Mouse (Mus musculus) 416B (cell line): Measurements from ENCODE around the gene Mrps2.
"Not testable (repeated sequence)": the region's sequence is repeated elsewhere in the genome, so short reads cannot be mapped to it uniquely, and the experiment has no call there.

Experiments used
- DNase-seq: peaks from one replicate; pipeline ENCODE4 v3.0.0; 2011; ENCODE audit warnings: low read depth

Gene Mrps2

GRCm38 (mm10) chr2:28477993-28478392, 10.1 kb downstream of the Mrps2 start:
- not testable (repeated sequence) for DNase-seq

- DNase-seq = no peak
Observed at GRCm38 (mm10) chr2:28479208-28480204, 11.6 kb downstream of the Mrps2 start.

DNA sequence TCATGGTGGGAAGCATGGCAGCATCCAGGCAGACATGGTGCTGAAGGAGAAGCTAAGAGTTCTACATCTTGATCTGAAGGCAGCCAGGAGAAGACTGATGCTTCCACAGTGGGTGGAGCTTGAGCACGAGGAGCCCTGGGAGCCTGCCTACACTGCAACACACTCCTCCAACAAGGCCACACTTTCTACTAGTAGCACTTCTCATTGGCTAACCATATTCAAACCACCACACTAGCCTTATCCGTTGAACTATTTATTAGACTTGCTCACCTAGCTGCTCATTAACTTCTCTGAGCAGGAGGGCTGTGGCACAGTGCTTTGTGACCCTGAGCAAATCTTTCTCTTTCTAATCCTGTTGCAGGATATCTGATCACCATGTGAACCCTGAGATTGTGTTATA, 16.0 kb downstream of the Mrps2 start:
- DNase-seq = no peak

DNA sequence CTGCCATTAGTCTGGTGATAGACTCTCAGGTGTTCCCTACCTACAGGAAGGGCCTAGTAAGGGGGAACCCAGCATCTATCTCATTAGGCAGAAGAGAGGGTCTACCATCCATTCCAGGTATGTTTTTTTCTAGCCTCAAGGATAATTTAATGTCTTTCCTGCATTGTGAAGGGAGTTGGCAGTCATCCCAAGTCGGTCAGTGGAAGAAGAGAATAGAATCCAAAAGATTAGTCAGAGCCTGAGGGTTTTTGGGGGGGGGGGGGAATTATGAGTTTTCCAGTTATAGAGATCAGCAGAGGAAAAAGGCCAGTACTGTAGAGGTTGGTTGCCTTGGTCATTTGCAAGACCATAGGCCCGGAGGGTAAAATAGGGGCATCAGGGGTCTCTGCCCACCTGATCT, 26.7 kb downstream of the Mrps2 start:
- DNase-seq = no peak

- peak; percentile 82 for DNase-seq
Observed at GRCm38 (mm10) chr2:28495207-28495756, 27.4 kb downstream of the Mrps2 start.

DNA sequence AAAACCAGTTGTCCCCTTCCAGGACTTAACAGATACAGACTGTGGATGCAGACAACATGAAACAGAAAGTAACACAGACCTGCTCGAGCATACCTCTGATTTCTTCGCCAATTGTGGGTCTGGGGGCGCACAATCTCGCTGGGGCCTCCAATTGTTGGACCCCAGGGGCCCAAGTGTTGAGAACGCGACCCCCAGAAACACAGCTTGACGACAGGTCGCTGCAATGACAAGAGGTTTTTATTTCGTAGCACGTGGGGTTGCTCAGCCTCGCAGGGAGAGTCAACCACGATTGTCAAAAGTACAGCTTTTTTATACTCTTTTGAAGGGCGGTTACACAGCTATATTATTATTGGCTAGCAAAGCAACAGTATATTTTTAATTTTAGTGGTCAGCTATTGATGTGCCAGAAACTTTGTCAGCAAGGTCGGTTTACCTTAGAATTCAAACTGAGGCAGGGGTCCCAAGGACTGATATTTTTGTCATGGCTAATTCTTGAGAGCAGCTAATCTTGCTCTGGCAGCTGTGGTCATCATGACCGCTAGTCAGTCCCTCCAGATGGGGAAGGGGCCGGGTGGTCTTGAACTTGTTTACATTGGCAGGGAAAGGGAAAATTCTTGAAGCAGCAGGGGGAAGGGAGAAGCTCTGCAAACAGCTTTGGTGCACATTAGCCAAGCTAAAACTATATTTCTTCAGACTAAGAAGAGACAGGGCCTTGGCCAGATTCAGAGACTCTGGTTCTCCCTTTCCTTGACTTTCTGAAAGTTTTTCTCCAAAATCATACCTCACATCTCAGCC, 28.1 kb downstream of the Mrps2 start:
- DNase-seq = no peak

DNA sequence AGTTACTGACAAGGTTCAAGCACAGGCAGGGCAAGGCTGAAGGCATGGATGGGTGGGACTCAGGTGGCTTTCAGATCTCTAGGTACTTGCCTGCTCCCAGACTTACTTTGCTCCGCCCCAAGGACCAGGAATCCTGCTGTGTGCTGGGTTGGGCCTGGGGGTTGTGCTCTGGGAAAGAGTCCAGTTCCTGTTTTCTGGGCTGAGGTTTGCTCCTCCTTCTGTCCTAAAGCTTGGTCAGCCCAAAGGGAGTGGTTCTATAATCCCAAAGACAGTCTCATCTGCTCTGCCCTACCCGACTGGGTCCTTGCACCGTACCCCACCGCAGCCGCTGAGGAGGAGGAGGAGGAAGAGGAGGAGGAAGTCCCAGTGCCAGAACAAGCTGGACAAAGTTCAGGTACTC, 28.8 kb downstream of the Mrps2 start, which contains the start of gene Gbgt1:
Gene Gbgt1 (plus strand): TSS at position 221 of the 400 bp plus-strand sequence.
- no peak for DNase-seq

DNA sequence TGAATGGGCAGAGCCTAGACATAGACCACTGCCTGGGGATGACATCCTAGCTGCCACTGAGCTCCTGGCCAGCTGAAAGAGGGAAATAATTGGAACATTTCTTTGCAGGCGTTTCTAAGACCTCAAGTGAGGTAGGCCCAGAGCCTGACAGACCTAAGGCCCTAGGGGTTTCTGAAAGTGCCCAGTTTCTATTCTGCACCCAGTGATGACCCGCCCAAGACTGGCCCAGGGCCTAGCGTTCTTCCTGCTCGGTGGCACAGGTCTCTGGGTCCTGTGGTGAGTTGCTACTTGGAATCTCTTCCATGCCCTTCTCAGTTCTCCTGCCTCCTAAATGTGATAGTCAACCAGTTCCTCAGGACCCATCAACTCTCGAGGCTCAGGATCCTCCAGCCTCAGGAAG, 29.7 kb downstream of the Mrps2 start:
- no peak for DNase-seq

DNA sequence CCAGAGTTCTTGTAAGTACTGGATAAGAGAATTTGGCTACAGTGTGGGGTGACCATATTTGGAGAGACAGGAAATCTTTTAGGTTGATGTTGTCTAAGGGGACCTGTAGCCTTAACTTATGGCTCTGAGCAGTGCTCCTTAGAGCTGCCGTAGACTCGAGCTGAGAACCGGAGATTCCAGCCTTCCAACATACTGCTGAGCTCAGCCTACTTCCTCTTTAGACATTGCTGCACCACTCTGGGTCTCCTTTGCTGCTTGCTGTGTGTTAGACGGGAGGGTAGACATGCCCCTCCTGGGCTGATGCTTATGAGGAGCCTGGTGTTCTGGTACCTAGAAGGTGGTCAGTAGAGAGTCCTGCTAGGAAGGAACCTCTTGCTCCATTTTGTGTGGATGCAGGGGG, 30.6 kb downstream of the Mrps2 start:
- DNase-seq = no peak

- DNase-seq = no peak
Observed at GRCm38 (mm10) chr2:28502987-28503386, 35.1 kb downstream of the Mrps2 start.

GRCm38 (mm10) chr2:28504676-28505075, 36.8 kb downstream of the Mrps2 start:
- DNase-seq = no peak

DNA sequence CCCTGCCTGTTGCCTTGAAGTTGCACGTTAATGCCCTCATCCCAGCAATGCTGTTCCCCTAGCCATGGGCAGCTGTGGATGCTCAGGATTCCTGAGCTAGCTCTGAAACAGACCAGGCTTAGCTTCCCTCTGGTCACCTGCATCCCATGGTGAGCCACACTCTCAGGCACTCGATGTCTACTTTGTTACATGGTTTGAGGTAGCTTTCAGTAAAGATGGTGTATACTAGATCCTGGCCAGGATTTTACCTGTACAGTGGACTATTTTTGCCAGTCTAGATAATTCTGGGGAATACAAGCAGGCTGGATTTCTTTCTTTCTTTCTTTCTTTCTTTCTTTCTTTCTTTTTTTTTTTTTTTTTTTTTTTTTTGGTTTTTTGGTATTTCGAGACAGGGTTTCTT, 37.9 kb downstream of the Mrps2 start, which contains the start of gene Gm10134:
Gene Gm10134 (plus strand): TSS at position 301 of the 400 bp plus-strand sequence.
- no peak for DNase-seq

DNA sequence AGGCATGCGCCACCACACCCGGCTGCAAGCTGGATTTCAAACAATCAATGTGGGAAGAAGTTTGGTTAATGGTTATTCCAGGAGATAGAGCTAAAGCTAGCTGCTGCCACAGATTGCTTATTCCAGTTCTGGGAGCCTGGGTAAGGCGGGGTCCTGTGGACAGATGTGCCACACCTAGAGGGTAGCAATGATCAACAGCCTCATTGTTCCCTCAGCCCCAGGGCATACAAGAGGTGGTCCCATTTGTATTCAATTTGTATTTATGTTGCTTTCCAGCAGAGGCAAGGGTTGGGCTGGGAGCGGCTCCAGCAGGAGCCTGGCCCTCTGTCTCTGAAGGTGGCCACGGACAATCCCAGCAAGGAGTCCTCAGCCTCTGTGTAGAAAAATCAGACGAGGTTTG, 38.4 kb downstream of the Mrps2 start:
- DNase-seq = no peak

DNA sequence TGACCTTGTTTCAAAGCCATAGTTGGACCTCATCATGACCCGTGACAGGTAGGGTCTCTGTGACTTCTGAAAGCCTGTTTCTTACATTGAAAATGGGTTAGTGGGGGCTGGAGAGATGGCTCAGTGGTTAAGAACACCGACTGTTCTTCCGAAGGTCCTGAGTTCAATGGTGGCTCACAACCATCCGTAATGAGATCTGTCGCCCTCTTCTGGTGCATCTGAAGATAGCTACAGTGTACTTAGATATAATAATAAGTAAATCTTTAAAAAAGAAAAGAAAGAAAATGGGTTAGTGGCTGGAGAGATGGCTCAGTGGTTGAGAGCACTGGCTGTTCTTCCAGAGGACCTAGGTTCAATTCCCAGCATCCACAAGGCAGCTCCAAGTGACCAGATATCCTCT, 43.7 kb downstream of the Mrps2 start:
- DNase-seq = not testable (repeated sequence)

DNA sequence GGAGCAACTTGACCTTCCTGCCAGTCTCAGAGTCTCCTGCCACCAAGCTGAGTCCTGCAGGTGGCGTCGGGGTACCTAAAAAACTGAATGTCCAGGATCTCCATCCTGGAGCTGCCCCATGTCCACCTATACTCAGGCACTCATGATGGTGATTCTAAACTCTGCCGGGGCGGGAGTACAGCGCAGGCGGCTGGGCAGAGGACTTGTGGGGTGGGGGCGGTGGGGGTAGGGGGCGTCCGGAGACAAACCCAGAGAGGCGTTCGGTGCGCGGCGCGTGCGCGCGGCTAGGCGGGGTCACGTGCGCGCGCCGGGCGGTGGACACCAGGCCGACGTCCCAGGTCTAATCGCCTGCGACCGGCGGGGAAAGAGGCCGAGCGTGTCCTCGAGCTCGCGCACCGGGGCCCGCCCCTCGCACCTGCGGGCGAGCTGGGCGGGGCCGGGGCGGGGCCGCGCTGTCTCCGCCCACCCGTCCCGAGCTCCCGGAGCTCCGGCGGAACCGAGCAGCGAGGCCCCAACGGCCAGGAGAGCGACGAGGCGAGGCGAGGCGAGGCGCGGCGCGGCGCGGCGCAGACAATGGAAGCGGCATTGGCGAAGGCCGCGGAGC, 45.0 kb downstream of the Mrps2 start, which contains the start of gene Ralgds:
Gene Ralgds (plus strand): TSS at position 328 of the 604 bp plus-strand sequence.
- peak; percentile 30 for DNase-seq

GRCm38 (mm10) chr2:28513431-28514370, 45.8 kb downstream of the Mrps2 start:
- DNase-seq = no peak

- DNase-seq = peak; percentile 75
Observed at GRCm38 (mm10) chr2:28514489-28514888, 46.6 kb downstream of the Mrps2 start.

- peak; percentile 89 for DNase-seq
Observed at GRCm38 (mm10) chr2:28517206-28517909, 49.5 kb downstream of the Mrps2 start.

GRCm38 (mm10) chr2:28518231-28518630, 50.4 kb downstream of the Mrps2 start:
- no peak for DNase-seq

DNA sequence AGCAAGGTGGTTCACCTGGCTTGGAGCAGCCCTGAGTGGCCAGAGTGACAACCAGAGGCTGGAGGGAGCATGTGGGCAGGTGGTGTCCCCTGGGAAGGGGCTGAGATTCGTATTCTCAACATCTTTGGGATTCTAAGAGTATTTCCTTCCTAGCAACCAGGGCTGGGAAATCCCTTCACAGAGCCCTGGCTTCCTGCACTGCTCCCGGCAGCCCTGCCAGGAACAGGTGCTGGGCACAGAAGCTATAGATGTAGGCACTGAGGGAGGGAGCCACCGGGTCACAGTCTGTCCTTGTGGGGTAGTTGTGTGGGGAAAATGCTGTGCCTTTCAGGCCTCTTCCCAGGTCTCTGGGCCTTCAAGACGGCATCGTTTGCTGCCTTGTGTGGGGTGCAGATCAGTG, 52.7 kb downstream of the Mrps2 start:
- no peak for DNase-seq
